Mouse (Mus musculus) erythroblast, embryonic 14.5 days (primary cell): ENCODE results near the gene Gm815. TPM values are rescaled to one million over a fixed set of nuclear protein-coding genes. Genes with fewer than 3 reads are reported as not detected.

Experiments
- H3K27me3 ChIP-seq: 2 replicates; pipeline ENCODE4 v1.6.1; 2012; ENCODE audit warnings: inconsistent platforms; ENCODE audit not compliant: control insufficient read depth
- H3K36me3 ChIP-seq: 2 replicates; pipeline ENCODE4 v1.6.1; 2012; ENCODE audit warnings: mild to moderate bottlenecking, inconsistent platforms; ENCODE audit not compliant: control insufficient read depth
- H3K4me1 ChIP-seq: 2 replicates; pipeline ENCODE4 v1.6.1; 2012; ENCODE audit warnings: inconsistent platforms; ENCODE audit not compliant: control insufficient read depth
- H3K4me3 ChIP-seq: replicated peaks from 2 replicates; pipeline ENCODE3; 2012; ENCODE audit warnings: moderate library complexity, mild to moderate bottlenecking, inconsistent platforms
- H3K9me3 ChIP-seq: 2 replicates; pipeline ENCODE4 v1.6.1; 2012; ENCODE audit warnings: low read length, inconsistent platforms, mixed read lengths; ENCODE audit not compliant: control insufficient read depth
- GATA1 ChIP-seq: IDR thresholded peaks from 2 replicates; pipeline ENCODE4 v1.6.1; 2012; ENCODE audit warnings: low read length, inconsistent platforms, mixed read lengths
- TAL1 ChIP-seq: IDR thresholded peaks from 3 replicates; pipeline ENCODE4 v1.6.1; 2012; ENCODE audit warnings: low read length, inconsistent platforms, mixed read lengths
- polyA plus RNA-seq: library from polyadenylated mRNA; stranded (reverse); fragments of >175 nt; gene quantifications from 2 replicates; pipeline ENCODE4 v1.2.3, GENCODE M21; 2012

Gm815 gene
- polyA plus RNA-seq, 1 experiment: not detected

DNA sequence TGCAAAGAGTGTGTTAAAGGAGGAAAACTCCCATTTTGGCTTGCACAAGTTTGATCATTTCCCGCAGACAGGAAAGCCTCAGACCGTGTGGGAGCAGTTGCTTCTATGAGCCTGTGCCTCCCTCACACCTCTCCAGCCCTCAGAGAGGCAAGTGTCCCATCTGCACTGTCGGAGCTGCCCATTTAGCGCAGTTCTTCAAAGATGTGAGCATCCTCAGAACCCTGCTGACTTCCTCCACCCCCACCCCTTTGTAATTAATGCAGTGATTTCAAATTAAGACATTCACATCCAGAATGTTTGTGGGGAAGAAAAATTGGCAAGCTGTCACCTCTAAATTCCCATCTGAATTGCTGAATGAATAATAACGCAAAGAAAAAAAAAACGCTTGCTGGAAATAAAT, 12.8 kb upstream of the Gm815 start:
- no peaks in the 10 kb centered on the region for H3K4me1 ChIP-seq
- no peaks in the 10 kb centered on the region for H3K36me3 ChIP-seq
- no peak overlapping the region for H3K4me3 ChIP-seq
- H3K27me3 ChIP-seq: no peaks in the 10 kb centered on the region
- TF ChIP-seq TAL1: no peak
- H3K9me3 ChIP-seq: no peaks in the 10 kb centered on the region

GRCm38 (mm10) chr19:26875601-26876000, 10.1 kb upstream of the Gm815 start:
- Histone ChIP-seq H3K9me3 (no peaks in the 10 kb centered on the region), H3K27me3 (no peaks in the 10 kb centered on the region), H3K4me1 (no peaks in the 10 kb centered on the region), H3K4me3 (no peak overlapping the region), H3K36me3 (no peaks in the 10 kb centered on the region)
- TF ChIP-seq GATA1 (no peak), TAL1 (no peak)

DNA sequence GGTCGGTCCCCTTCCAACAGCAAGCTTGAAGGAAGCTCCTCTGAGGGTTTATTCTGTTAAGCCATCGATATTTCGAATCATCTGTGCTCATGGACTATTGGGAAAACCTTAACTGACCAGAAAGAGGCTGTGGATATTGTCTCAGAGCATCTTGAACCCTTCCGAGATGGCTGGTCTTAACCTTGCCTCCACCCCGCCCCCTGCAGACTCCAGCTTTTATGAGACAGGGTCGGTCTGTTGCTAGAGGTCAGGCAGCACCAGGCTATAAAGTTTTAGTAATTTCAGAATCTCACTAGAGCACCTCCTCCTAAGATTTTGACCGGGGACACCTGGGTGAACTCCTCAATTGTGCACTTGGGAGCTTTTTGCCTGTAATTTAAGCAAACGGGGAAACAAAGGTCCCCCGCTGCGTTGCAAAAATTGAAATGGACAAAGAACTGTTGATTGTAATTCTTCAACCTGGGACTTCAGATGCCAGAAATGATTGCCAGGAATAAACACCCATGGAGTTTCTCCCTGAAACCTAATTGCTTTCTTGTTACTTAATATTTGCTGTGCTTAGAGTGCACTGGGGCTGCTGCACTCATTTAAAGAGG, 8.4 kb upstream of the Gm815 start:
- H3K27me3 ChIP-seq: no peaks in the 10 kb centered on the region
- H3K9me3 ChIP-seq: no peaks in the 10 kb centered on the region
- H3K4me1 ChIP-seq: no peaks in the 10 kb centered on the region
- H3K4me3 ChIP-seq: no peak overlapping the region
- no peaks in the 10 kb centered on the region for H3K36me3 ChIP-seq
- no peak for TF ChIP-seq TAL1
- TF ChIP-seq GATA1: no peak

DNA sequence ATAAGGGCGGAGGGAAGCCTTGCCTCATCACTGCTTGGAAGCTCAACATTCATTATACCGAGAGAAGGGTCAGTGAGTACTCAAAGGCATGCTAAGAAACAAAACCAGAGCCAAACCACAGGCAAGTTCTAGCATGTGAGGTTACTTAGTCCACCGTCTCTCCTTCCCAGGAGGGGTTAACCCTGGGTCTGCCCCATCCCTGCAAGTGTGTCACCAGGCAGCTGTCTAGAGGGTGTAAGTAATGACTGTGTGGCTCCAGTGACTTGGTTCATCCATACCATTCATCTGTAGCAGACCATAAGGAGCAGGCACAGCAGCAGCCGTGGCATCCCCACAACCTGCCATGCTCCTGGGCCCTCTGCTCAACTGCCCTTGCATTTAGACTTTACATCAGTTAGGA, 5.8 kb upstream of the Gm815 start:
- H3K27me3 ChIP-seq: no peaks in the 10 kb centered on the region
- no peaks in the 10 kb centered on the region for H3K36me3 ChIP-seq
- H3K9me3 ChIP-seq: no peaks in the 10 kb centered on the region
- H3K4me3 ChIP-seq: no peak overlapping the region
- no peaks in the 10 kb centered on the region for H3K4me1 ChIP-seq
- TF ChIP-seq TAL1: no peak
- no peak for TF ChIP-seq GATA1

GRCm38 (mm10) chr19:26881866-26882427, 3.7 kb upstream of the Gm815 start:
- H3K27me3 ChIP-seq: no peaks in the 10 kb centered on the region
- TF ChIP-seq GATA1 (no peak), TAL1 (no peak)
- no peaks in the 10 kb centered on the region for H3K4me1 ChIP-seq
- H3K9me3 ChIP-seq: no peaks in the 10 kb centered on the region
- no peaks in the 10 kb centered on the region for H3K36me3 ChIP-seq
- H3K4me3 ChIP-seq: no peak overlapping the region

DNA sequence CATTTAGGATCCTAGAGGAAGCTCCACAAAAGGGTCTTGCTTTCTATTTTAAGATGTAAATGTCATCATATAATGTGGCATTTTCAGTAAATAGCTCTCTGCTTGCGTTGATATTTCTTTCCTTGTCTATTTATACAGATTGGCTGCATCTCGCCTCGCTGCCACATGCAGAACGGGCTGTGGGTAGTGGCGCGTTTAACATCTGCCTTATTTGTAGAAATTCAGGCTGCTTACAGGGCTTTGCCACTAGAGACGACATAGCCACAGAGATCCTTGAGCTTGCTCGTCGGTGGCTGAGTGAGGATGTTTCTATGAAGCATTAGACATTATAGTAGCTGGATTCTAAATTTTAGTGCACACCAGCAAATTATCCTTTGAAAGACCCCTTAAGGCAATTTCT, 2.5 kb downstream of the Gm815 start:
- Histone ChIP-seq H3K9me3 (no peaks in the 10 kb centered on the region), H3K27me3 (no peaks in the 10 kb centered on the region), H3K4me3 (no peak overlapping the region), H3K4me1 (no peaks in the 10 kb centered on the region), H3K36me3 (no peaks in the 10 kb centered on the region)
- TF ChIP-seq TAL1: no peak
- TF ChIP-seq GATA1: no peak

DNA sequence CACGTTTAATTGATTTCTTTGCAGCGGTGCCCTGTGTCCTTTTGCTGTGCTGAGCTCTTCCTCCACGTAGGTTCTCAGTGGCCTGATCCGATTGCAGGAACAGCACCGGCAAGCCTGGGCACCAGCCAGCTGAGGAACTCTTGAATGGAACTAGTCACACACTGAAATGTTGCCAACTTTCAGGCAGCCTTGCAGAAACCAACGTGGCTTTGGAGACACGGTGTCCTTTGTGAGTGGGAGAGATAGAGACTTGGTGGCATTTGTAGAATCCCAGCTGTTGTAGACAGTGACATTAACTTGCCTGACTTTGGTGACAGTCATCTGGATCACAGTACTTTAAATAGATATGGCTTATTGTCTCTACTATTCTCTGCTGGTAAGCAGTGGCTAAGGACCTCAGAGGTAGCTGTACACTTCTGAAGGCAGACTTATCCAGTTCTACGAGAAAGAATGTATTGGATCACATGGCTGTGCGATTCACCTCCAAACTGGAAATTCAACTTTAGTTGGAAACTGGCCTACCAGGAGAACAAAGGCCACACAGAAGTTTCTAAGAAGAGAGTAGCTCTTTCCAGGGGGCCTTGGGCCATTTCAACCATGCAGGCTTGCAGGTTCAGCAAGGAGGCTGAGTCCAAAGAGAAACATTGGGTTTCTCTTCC, 5.8 kb downstream of the Gm815 start:
- H3K4me3 ChIP-seq: no peak overlapping the region
- H3K4me1 ChIP-seq: no peaks in the 10 kb centered on the region
- no peaks in the 10 kb centered on the region for H3K36me3 ChIP-seq
- H3K9me3 ChIP-seq: no peaks in the 10 kb centered on the region
- no peaks in the 10 kb centered on the region for H3K27me3 ChIP-seq
- TF ChIP-seq GATA1 (no peak), TAL1 (no peak)

- H3K9me3 ChIP-seq: no peaks in the 10 kb centered on the region; the same call in 1 of the 2 replicates
- no peak overlapping the region for H3K4me3 ChIP-seq
- H3K36me3 ChIP-seq: no peaks in the 10 kb centered on the region
- no peaks in the 10 kb centered on the region for H3K27me3 ChIP-seq
- TF ChIP-seq TAL1: no peak
- no peak for TF ChIP-seq GATA1
- H3K4me1 ChIP-seq: no peaks in the 10 kb centered on the region
These were observed 7.2 kb downstream of the Gm815 start for GRCm38 (mm10) chr19:26892861-26893260.

DNA sequence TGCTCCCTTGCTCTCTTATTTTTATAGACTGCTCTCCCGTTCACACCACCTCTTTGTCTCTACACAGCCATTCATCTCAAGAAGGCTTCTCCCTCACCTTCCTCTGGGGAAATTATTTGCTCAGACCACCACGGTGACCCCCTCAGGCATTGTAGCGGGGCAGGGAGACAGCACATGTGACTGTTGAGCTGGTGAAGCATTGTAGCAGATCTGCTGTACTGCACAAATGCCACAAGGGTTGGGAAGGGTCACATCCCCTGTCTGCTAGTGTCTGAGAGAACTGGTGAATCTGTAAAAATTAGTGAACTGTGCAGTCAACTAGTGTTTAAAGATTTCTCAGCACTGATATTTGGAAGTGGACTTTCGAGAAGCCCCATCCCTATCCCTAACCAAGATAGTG, 16.5 kb downstream of the Gm815 start:
- H3K9me3 ChIP-seq: no peaks in the 10 kb centered on the region; the same call in 1 of the 2 replicates
- TF ChIP-seq TAL1 (no peak), GATA1 (no peak)
- no peaks in the 10 kb centered on the region for H3K27me3 ChIP-seq
- H3K36me3 ChIP-seq: no peaks in the 10 kb centered on the region
- no peak overlapping the region for H3K4me3 ChIP-seq
- no peaks in the 10 kb centered on the region for H3K4me1 ChIP-seq

- TF ChIP-seq TAL1: no peak
- TF ChIP-seq GATA1: no peak
- Histone ChIP-seq H3K9me3 (no peaks in the 10 kb centered on the region), H3K36me3 (no peaks in the 10 kb centered on the region), H3K27me3 (no peaks in the 10 kb centered on the region), H3K4me1 (no peaks in the 10 kb centered on the region), H3K4me3 (no peak overlapping the region)
These were observed 28.6 kb downstream of the Gm815 start for GRCm38 (mm10) chr19:26914245-26914644.
